Mouse (Mus musculus): ENCODE data around the gene Lrp6.

The Lrp6 gene

DNA sequence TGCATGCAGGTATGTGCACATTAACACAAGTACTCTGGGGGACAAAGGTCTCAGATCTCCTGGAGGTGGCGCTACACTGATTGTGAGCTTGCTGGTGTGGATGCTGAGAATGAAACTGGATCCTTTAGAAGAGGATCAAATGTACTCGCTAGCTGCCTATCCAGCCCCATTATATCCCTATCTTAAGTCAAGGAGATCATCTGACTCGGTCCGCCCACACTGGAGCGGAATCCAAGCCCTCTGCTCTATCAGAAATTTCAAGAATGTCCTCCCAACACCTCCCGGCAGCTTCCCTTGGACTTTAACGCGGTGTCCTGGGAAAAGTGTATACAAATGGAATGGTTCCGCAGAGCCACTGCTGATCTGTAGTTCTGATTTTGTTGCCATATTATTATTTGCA, 77.1 kb downstream of the Lrp6 start:
- DNase-seq = no peak

DNA sequence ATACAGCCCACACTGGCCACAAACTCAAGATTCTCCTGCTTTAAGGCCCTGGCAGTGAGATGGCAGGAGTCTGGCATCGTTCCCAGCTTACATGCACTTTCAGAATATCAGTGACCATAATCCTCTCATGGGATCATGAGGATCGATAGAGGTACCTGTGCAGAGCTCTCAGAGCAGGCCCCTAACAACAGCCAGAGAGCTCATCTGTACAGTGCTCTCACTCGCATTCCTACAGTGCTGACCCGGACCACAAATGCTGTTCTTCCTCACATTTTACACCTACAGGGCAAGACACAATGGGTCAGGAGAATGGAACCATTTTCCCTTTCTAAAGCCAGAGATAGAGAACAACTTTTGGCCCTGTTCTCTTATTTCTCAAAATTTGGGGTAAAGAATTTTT, 77.6 kb downstream of the Lrp6 start:
- DNase-seq = no peak

DNA sequence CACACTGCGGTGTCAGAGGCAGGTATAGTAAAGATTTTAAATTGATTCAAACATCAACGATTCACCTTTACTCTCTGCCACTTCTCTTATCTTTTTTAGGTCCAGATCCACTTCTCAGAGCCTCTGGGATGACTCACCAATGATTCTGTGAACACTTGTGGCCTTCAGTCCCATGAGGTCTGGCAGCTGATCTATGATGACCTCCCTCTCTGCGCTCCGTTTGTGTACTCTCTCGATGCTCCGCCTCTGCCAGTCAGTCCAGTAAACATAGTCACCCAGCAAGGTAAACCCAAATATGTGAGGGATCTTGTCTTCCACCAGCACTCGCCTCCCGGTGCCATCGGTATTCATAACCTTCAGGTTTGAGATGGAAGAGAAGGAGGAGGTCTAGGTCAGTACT, 80.4 kb downstream of the Lrp6 start:
- DNase-seq = no peak

DNA sequence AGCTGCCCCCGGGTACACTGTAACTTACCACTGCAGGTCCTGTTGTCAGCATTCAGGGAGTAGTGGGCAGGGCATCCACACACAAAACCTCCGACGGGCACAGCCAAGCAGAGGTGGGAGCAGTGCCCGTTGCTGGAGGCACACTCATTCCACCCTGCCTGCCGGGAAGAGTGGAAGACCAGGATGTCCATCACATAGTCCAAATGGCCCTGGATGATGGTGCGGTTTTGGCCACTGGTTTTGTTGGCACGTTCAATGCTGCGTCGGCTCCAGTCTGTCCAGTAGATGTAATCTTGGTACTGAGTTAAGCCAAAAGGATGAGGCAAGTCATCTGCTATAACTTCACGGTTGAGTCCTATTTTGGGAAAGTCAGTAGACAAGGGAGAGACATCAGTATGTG, 87.3 kb downstream of the Lrp6 start:
- DNase-seq = no peak

DNA sequence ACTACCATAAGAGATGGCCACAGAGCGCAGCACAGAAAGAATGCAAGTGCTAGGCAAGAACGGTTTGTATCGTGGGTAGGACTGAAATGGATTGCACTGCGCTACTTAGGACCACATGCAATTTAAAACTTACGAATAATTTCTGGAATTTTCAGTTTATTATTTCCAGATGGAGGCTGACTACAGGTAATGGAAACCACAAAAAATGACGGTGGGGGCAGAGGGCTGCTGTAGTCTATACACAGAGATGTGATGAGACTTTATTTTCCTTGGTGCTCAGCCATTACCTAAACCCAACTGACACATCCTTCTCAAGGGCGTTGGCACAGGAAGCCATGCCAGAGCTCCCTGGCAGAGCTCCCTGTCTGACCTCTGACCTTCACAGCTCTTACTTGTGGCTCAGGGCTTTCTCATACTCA, 93.6 kb downstream of the Lrp6 start:
- no peak for DNase-seq

DNA sequence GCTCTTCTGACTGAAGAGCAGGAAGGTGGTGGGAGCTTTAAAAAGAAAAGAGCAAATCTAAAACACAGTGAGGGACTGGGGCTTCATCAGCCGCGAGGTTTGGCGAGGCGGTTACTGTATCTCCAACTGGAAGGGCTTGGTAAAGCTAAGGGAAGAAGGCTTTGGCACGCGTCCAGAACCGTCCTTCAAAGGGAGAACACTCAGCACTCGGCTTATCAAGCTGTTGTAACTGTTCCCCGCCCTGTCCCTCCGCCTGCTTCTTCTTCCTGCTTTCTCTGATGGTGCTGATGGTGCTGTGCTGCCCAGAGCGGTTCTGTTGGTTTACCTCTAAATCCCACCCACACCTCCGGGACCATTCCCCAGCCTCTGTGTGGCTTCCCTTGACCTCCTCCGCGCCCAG, 95.9 kb downstream of the Lrp6 start:
- DNase-seq = no peak

DNA sequence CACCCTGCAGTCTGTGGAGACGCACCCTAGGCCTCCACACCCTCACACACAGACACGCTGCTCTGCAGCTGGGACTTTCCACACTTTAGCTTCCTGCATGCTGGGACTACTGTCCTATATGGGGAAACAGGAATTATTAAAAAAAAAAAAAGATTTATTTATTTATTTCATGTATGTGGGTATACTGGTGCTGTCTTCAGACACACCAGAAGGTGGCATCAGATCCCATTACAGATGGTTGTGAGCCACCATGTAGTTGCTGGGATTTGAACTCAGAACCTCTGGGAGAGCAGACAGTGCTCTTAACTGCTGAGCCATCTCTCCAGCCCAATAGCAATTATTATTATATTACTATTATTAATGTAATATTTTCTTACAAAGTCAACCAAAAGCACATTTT, 97.5 kb downstream of the Lrp6 start:
- DNase-seq = no peak

DNA sequence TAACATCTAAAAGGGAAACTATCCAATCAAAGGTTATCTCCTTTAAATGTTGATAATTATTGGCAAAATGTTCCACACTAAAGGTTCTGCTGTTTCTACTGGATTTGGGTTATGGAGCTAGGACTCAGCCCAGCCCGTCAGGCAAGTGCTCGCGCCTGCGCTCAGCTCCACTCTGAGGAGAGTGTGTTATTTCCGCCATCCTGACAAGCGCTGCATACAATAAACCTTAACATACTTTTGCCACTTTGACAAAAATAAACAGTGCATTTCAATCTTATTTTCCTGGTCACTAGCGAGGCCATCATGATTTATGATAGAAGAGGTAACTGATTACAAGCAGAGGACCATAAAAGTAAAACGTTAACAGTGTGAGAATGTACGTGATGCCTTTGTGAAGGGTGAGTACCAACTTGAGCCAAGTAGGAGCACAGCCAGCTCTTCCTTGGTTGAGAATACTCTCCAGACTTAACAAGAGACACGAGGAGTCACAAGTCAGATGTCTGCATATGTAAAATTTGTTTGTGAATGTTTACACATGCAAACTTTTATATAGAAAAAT, 100.0 kb downstream of the Lrp6 start:
- no peak for DNase-seq

DNA sequence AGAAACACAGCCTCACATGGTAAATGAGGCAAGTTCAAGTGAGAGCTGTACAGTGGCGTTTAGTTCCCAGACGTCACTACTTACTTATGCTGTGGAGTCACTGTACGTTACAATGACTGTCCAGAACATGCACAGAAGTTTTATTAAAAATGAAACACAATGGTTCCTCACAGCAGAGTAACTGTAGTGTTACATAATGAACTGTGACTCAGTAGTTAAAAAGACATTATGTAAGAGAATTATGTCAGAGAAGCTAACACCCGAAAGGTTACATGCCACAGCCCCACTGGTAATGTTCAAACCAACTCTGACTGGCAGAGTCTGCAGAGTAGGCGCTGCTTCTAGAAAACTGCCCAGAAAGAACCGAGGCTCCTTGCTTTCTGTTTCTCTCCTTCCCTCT, 105.6 kb downstream of the Lrp6 start:
- no peak for DNase-seq

DNA sequence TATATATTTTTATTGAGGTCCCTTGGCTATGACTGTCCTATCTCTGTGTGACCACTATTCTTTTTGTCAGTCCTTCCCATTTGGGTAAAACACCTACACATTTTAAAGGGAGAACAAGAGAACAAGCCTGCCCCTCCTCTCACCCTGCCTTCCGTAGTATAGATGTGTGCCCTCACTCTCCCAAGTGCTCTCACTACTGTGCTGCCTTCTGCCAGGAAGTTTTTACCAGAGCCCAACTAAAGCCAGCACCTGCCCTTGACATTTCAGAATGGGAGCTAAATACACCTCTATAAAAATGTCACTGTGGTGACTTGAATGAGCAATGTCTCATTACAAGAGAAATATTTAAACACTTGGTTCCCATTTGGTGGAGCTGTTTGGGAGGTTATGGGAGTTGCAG, 108.4 kb downstream of the Lrp6 start:
- DNase-seq = no peak

DNA sequence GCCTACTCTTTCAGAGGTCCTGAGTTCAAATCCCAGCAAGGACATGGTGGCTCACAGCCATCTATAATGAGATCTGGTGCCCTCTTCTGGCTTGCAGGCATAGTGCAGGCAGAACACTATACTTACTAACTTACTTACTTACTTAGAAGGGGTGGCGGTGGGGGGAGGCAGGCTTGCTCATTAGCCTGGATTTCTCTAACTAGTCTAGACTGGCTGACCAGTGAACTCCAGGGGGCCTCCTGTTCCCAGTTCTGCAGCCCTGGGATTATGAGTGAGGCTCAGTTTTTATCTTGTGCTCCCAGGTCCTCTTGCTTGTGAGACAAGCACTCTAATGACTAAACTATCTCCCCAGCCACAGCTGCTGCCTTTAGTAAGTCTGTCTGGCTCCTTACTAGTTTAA, 112.7 kb downstream of the Lrp6 start:
- peak; percentile 21 to 28 for DNase-seq

DNA sequence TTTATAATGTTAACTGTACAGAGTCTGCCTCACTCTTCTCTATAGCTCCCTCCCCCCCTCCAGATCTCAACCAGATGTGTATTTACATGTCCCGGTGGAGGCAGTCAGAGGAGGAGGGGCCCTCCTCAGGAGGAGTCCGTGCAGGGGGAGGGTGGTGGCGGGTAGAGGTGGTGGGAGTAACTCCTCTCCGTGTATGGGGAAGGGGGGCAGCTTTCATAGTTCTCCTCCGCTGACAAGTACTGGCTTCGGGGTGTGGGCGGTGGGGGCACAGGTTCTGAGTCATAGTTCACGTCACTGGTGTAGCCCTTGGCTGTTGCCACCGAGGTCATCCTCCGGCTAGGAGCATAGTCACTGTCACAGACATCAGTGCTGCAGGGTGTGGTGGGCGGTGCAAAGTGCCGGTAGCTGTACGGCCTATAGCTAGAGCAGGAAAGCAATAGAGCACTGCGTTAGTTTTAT, 116.1 kb downstream of the Lrp6 start:
- DNase-seq = peak in 1 of 2 experiments; percentile 10

DNA sequence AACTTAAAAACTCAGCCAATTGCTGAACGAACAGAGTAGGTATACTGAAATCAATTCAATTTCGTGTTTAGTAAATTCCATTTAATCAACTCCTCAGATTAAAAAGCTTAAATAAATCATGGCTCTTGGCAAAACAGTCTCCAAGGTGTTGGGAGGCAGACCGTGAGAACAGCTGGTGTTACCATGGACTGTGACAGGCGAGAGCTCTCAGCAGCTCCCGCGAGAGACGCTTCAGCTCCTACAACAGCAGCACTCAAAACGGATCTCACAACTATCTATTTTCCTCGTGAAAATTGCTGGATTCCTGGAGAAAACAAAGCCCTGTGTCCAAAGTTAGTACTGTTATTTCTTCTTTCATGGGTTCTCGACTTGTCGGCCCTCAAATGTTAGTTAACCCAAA, 116.8 kb downstream of the Lrp6 start:
- no peak for DNase-seq

DNA sequence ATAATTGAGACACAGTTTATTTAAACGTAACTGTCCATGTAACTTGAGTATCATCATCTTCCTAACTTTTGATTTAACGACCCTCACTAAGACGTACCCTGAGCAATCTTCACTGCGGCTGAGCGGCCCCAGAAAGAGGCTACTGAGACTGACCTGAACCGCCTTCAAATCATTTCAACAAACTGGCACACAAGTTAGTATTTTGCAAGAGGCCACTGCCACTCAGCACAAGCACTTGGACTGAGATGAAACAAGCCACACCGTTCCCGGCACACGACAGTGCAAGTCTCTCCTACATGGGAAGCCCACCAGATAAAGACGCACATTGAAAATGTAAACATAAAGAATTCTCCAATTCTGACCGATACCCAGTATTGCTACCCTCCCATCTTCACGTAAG, 118.3 kb downstream of the Lrp6 start:
- DNase-seq = no peak

DNA sequence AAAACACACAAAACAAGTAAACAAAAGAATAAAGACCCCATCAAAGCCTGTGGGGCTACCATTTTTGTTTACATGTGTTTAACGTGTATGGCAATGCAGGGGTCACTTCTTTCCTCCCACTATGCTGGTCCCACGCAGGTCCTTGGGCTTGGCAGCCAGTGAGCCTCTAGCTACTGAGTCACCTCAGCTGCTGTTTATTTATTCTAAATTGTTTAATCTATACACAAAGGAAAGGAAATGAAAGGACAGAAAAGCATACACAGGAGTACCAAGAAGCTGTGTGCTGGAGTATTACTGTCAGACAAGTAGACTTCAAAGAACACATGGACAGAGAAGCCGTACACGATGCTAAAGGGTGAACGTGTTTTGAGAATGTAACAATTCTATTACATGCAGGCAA, 122.8 kb downstream of the Lrp6 start:
- DNase-seq = no peak

DNA sequence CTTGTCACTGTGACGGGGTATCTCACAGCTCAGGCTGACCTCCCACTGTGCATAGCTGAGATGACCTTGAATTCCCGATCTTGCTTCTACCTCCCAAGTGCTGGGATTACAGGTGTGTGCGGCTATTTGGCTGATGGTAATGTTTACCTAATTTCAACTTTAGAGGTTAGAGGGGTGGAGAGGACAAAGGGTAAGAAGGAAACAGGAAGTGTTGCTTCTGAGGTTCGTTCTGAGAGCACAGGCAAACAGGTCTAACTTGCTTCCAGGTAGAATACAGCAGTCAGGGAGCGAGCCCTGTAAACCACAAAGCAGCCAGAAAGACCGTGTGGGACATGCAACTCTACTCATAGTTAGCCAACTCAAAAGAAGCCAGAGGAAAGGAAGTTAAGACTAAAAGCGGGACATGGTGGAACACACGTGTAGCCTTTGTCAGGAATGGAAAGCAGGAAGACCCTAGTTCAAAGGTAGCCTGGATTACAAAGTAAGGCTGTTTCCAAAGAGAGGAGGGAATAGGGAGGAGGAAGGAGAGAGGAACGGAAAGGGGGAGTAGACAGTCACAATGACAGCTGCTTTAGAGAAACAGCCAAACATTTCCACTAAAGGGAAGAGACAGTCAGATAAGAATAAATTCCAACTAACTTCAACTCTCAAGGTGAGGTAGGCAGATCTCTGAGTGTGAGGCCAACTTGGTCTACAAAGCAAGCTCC, 123.4 kb downstream of the Lrp6 start:
- no peak for DNase-seq

DNA sequence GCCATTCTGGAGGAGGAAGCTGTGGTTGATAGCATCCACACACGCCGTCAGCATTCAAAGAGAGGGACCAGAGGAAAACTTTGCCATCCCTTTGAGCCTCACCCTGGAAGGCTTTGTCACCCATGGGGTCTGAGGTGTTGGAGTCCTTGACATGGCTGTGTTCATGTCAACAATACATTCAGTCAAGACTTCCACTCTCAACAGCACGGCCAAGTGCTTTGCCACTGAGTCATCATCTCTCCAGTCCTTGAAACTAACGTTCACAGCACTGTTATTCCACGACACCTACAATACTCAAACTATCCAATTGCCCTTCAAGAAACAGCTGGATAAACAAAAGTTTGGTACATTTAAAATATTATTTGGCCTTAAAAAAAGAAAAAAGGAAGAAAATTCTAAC, 124.5 kb downstream of the Lrp6 start:
- no peak for DNase-seq

DNA sequence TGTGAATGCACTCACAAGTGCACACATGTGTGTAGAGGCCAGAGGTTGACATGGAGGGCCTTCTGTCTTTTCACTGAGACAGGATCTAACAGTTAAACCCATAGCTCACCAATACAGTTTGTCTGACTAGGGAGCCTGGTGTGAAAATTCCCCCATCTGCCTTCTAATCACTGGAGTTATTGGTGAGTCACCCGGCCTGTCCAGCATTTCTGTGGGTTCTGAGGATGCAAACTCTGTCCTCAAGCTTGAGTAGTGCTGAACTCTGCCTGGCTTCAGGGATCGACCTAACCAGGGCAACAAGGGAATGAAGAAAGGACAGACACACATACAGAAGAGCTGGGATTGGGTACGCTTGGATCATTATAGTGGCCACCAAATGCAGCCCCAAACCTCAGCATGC, 125.0 kb downstream of the Lrp6 start:
- no peak for DNase-seq

DNA sequence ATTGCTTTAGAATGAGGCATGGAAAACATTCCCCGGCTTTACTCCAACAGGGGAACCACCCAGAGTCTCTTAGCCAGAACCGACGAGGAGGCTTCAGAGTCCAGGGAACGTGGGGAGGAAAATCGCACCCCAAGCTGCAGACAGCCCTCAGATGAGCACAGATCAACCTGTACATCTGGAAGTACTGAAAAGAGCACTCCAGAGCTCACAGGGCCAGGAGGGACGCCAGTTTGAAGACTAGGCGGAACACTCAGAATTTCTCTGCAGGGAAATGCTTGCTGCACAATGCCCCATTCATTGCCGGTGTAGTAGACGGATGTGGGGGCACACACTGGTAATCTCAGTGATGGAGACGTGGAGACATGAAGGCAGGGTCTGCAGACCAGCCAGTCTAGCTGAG, 126.7 kb downstream of the Lrp6 start:
- no peak for DNase-seq

DNA sequence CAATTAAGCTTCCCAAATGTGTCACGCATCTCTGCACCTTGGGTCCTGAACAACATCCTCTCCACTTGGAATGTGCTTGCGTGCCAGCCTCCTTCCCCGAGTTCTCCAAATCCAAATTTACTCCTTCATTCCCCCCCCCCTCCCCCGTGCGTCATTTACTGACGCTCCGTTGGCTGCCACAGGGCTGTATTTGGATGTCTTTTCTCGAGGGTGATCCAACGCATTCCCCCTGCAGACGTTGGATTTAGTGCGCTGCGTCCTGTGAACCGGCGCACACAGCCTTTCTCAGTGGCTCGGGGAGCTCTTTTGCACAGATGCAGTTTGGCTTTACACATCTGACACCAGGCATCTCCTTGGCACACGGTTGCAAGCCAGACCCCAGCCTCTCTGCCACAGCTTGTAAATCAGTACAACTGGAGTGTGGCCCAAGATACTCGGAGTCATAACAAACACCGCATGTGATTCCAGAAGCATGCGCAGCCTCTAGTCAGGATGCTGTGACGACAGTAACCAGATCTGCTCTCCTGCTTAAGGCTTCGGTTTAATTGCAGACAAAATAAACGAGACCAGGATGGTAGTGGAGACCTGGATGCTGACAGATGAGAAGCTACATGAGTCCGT, 127.3 kb downstream of the Lrp6 start:
- DNase-seq = no peak

DNA sequence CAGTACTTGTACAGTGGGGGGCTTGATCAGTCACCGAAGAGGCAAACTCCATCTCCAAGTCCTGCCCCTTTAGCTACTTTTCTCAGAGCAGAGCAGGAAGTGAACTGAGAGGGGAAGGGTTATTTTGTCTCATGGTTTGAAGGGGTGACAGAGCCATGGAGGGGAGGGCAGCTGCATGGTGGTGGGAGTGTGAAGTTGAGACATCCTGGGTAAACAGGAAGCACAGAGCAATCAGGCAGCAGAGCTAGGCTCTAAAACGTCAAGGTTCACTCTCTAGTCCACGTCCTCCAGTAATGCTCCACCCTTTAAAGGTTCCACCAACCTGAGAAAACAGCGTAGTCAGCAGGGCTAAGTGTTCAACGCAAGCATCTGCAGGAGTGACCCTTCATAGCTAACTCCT, 129.8 kb downstream of the Lrp6 start:
- no peak for DNase-seq

DNA sequence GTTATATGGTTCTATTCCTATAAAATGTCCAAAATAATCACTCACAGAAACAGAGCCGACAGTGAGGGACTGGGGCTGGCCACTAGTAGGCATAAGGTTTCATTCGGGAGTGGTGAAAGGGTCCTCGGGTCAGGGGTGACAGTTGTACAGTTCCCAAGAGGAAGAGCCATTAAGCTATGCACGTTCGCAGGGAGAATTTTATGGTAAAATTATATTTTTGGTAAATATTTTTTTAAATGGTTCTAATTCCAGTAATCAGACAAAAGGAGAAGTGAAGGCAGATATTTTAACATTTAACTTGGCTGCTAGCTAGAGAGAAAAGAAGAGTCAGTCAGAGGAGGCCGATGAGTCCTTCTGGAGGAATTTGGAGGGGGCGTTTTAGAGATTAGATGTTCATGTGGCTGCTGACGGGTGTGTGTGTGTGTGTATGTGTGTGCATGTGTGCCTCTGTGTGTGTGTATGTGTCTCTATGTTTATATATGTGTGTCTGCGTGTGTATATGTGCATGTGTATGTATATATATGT, 131.8 kb downstream of the Lrp6 start:
- no peak for DNase-seq

DNA sequence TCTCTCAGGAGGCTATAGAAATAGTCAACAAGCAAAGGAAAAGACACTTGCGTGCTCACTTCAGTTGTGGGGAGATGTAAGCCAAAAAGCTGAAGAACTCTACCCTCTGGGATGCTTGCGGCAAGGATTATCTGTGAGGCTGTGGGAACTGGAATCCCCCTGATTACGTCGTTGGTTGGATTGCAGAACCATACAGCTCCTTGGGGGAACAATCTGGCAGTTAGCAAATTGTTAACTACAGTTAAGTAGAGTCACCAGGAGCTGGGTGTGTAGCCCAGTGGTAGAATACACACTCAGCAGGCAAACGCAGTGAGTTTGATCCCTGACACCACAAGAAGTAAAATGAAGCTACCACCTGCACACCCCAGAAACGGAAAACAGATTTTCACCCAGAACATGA, 132.7 kb downstream of the Lrp6 start:
- no peak for DNase-seq

DNA sequence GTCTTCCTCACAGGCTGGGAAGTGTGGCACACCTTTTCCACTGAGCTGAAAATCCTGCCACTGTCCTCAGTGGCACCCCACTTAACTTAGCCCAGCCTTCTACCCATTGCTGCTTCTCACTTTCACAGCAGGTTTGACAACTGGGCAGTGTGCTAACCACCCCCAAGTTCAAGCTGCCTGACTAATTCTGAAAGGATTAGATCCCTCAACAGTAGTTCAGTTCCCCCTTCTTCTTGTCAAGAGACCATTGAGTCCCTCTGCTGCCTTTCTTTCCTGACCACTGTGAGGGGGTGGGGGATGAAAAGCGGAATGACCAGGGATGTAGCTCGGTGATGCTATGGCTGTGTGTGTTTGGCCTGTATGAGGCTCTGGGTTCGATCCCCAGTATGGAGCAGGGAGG, 133.5 kb downstream of the Lrp6 start:
- DNase-seq = no peak

All from thymus, postnatal 36 days (tissue).